Mouse (Mus musculus) midbrain, embryonic 16.5 days (tissue): ENCODE results near the gene Rhobtb1. TPM values are rescaled to one million over a fixed set of nuclear protein-coding genes. Genes with fewer than 3 reads are reported as not detected.

Source experiments
- ATAC-seq: fragments of 200-750 bp; cut with Nextera tagmentation; 2 replicates; pipeline ENCODE4 v1.8.0; 2017; ENCODE audit warnings: moderate TSS enrichment
- H3K27ac ChIP-seq: fragments of 300-500 bp; sonication (generic); 2 replicates; pipeline ENCODE4 v1.5.1; 2014; ENCODE audit warnings: mild to moderate bottlenecking, low read length, mixed read lengths
- H3K27me3 ChIP-seq: fragments of 300-500 bp; sonication (generic); 2 replicates; pipeline ENCODE4 v1.6.1; 2014; ENCODE audit warnings: low read depth, low read length, mixed read lengths; ENCODE audit not compliant: control insufficient read depth, insufficient read depth
- H3K36me3 ChIP-seq: fragments of 300-500 bp; sonication (generic); 2 replicates; pipeline ENCODE4 v1.6.1; 2014; ENCODE audit warnings: mild to moderate bottlenecking, low read length, moderate library complexity, mixed read lengths; ENCODE audit not compliant: control insufficient read depth, insufficient read depth
- H3K4me1 ChIP-seq: fragments of 300-500 bp; sonication (generic); 2 replicates; pipeline ENCODE4 v1.6.1; 2014; ENCODE audit warnings: mild to moderate bottlenecking, low read length, mixed read lengths; ENCODE audit not compliant: control insufficient read depth, insufficient read depth
- H3K4me2 ChIP-seq: fragments of 300-500 bp; sonication (generic); 2 replicates; pipeline ENCODE4 v1.6.1; 2014; ENCODE audit warnings: mild to moderate bottlenecking, low read length, mixed read lengths
- H3K4me3 ChIP-seq: fragments of 300-500 bp; sonication (generic); 2 replicates; pipeline ENCODE4 v1.5.1; 2014; ENCODE audit warnings: low read depth, mild to moderate bottlenecking, low read length, moderate library complexity, mixed read lengths
- H3K9ac ChIP-seq: fragments of 300-500 bp; sonication (generic); 2 replicates; pipeline ENCODE4 v1.6.1; 2014; ENCODE audit warnings: low read depth, low read length, mixed read lengths
- H3K9me3 ChIP-seq: fragments of 300-500 bp; sonication (generic); replicated peaks from 2 replicates; pipeline ENCODE4 v1.6.1; 2014; ENCODE audit warnings: mild to moderate bottlenecking, low read length, mixed read lengths; ENCODE audit not compliant: control insufficient read depth, poor library complexity, severe bottlenecking
- WGBS: fragments of 180-500 bp; shearing (Covaris S2); extraction: QIAGEN DNeasy Blood & Tissue Kit; methylation state at CpG from one replicate; pipeline ENCODE4 v1.1.7; 2014; 5-methylcytosine and 5-hydroxymethylcytosine counted together
- polyA plus RNA-seq: library from polyadenylated mRNA; unstranded; fragments of >200 nt; fragmentation: Nextera tagmentation; extraction: Ambion mirVana; gene quantifications from 2 replicates; pipeline ENCODE4 v1.2.1, GENCODE M21; 2015

The Rhobtb1 gene
- polyA plus RNA-seq, 1 experiment from 2014 or later = 16.9 TPM

GRCm38 (mm10) chr10:69259929-69260328, 108.7 kb downstream of the Rhobtb1 start:
- Histone ChIP-seq H3K4me3 (no peak overlapping the region), H3K9ac (no peak overlapping the region), H3K4me2 (no peak overlapping the region), H3K4me1 (peaks cover 6% of the 10 kb centered on the region; the same call in 1 of the 2 replicates), H3K27ac (no peak overlapping the region), H3K9me3 (no peaks in the 10 kb centered on the region), H3K27me3 (no peaks in the 10 kb centered on the region), H3K36me3 (no peaks in the 10 kb centered on the region)
- ATAC-seq = no peak
- 92% methylated on average over 8 of the region's 8 CpGs for WGBS

DNA sequence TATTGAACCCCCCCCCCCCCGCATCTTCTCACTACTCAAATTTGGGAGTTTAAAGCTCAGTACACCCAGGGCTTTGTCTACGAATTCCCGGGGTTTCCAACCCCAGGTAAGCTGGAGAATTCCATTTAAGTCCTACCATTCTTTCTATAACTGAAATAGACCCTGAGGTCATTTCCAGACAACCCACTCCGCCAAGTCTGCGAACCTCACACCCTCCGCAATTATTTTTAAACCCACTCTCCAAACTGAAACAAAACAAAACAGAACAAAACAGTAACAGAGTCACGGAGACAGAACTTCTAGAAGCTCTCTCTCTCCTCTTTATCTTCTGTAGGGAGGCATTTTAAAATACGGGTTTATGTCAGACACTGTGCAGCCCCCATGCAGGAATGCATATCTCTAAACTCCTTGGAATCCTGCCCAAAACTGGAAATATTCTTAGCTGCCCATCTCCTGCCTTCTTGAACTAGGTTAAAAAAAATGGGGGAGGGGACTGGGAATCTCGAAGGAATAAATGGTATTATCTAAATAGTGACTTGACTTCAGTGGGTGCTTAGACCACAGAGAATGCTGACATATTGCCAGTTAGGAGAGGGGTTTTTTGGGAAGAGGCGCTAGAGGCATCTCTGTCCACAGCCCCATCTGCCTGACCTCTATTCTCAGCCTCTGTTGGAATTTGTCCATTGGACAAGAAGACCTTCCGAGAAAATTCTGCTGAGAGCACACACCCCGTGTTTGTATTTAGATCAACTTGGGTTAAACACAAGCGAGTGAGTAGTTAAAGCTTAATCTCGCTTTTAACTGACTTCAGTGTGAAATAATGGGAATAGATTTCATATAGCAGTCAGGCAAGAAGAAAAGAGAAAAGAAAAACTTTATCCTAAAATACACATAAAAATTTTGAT, 111.9 kb downstream of the Rhobtb1 start:
- H3K4me3 ChIP-seq = no peak overlapping the region
- H3K9me3 ChIP-seq = no peaks in the 10 kb centered on the region
- H3K4me1 ChIP-seq = peaks cover 6% of the 10 kb centered on the region; the same call in 1 of the 2 replicates
- no peak overlapping the region for H3K4me2 ChIP-seq
- WGBS = 75% methylated on average over 14 of the region's 14 CpGs
- no peak overlapping the region for H3K27ac ChIP-seq
- no peaks in the 10 kb centered on the region for H3K27me3 ChIP-seq
- H3K9ac ChIP-seq = no peak overlapping the region
- H3K36me3 ChIP-seq = no peaks in the 10 kb centered on the region
- ATAC-seq = no peak

DNA sequence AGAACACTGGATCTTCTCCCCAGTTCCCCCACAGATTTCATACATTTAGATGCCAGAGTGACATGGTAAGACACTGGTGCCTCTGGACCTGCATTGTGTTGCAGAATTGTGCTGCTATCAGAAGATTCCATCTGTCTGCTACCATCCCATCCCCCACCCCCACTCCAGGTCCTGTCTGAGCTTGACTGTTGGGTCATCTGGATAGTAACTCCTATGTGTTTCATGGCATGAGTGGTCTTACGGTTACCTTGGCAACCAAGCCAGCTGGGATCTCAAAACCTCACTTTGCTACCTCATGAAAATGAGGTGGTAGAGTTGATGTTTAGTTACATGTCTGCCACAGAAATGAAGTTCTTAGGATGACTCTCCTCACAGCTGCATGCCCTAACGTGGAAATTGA, 112.7 kb downstream of the Rhobtb1 start:
- H3K27me3 ChIP-seq = no peaks in the 10 kb centered on the region
- H3K4me3 ChIP-seq = no peak overlapping the region
- H3K9me3 ChIP-seq = no peaks in the 10 kb centered on the region
- no peak overlapping the region; the same call in 1 of the 2 replicates for H3K27ac ChIP-seq
- no peaks in the 10 kb centered on the region for H3K36me3 ChIP-seq
- H3K4me2 ChIP-seq = no peak overlapping the region
- no peak overlapping the region for H3K9ac ChIP-seq
- 67% methylated on average over 2 of the region's 2 CpGs for WGBS
- H3K4me1 ChIP-seq = peaks cover 6% of the 10 kb centered on the region; the same call in 1 of the 2 replicates
- ATAC-seq = no peak

- Histone ChIP-seq H3K27me3 (no peaks in the 10 kb centered on the region), H3K9ac (no peak overlapping the region), H3K4me2 (no peak overlapping the region), H3K36me3 (peaks cover 7% of the 10 kb centered on the region), H3K4me1 (peaks cover 6% of the 10 kb centered on the region; the same call in 1 of the 2 replicates), H3K27ac (no peak overlapping the region), H3K9me3 (no peaks in the 10 kb centered on the region), H3K4me3 (no peak overlapping the region)
- 89% methylated on average over 15 of the region's 15 CpGs for WGBS
- no peak for ATAC-seq
Observed at GRCm38 (mm10) chr10:69265421-69265820, 114.2 kb downstream of the Rhobtb1 start.

- 23% methylated on average over 10 of the region's 10 CpGs for WGBS
- Histone ChIP-seq H3K4me3 (no peak overlapping the region), H3K9ac (no peak overlapping the region), H3K27ac (no peak overlapping the region), H3K9me3 (no peaks in the 10 kb centered on the region), H3K36me3 (peaks cover 13% of the 10 kb centered on the region), H3K4me2 (no peak overlapping the region), H3K27me3 (no peaks in the 10 kb centered on the region), H3K4me1 (peaks cover 5% of the 10 kb centered on the region; the same call in 1 of the 2 replicates)
- no peak for ATAC-seq
Observed at GRCm38 (mm10) chr10:69268061-69268643, 116.9 kb downstream of the Rhobtb1 start.

DNA sequence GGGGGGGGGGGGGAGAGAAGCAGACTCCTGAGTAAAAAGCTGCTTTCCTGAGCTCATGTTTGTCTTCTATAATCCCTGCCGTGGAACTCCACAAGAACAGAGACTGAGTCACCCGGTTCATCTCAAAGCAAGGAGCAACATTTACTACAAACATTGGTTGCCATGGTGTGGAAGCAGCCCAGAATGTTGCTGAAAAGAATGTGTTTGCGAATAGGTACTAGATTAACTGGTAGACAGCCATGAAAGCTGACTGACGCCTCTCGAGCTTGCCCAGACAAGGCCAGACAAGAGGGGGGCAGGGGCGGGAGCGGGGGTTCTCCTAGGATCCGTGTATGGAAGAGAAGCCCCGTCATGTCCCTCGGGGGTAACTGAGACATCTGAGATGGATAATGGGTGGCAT, 120.2 kb downstream of the Rhobtb1 start:
- Histone ChIP-seq H3K9ac (no peak overlapping the region), H3K9me3 (no peaks in the 10 kb centered on the region), H3K36me3 (peaks cover 13% of the 10 kb centered on the region), H3K27ac (no peak overlapping the region), H3K27me3 (no peaks in the 10 kb centered on the region), H3K4me1 (no peaks in the 10 kb centered on the region), H3K4me3 (no peak overlapping the region), H3K4me2 (no peak overlapping the region)
- WGBS = 41% methylated on average over 10 of the region's 10 CpGs
- ATAC-seq = no peak

DNA sequence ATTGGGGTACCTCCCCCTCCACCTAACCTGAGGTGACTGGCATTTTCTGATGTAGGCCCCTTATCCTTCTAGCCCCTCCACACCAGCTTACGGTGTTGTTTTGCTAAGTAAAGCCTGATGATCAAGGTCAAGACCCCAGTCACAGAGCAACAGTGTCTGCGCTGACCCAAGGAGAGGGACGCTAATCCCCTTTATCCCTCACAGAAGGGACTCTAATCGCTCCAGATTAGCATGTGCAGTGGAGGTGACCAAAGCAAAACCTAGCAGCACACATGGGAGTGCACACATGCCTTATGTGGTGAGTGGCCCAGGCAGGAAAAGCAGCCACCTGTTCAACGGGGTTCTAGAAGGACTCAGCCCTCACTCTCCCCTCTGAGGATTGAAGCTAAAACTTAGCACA, 123.0 kb downstream of the Rhobtb1 start:
- no peaks in the 10 kb centered on the region for H3K27me3 ChIP-seq

DNA sequence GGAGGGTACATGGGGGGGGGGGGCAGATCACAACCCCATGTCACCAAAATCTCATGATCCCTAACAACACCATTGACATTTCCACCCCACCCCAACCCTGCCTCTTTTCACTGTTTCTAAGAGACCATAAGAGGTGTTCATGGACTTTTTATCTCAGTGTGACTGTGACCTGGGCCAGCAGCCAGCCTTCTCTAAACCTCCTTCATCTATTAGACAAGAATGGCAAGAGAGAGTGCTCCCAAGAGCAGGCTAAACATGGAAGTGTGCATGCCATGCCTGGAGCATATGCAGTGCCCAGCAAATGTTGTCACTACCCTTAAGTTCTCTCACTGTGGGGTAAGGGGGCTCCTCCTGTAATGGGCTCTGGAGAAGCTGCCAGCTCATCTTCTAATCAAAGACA, 123.5 kb downstream of the Rhobtb1 start:
- Histone ChIP-seq H3K4me3 (no peak overlapping the region), H3K4me1 (no peaks in the 10 kb centered on the region), H3K9me3 (no peaks in the 10 kb centered on the region), H3K27ac (no peak overlapping the region), H3K4me2 (no peak overlapping the region), H3K36me3 (peaks cover 13% of the 10 kb centered on the region), H3K27me3 (no peaks in the 10 kb centered on the region), H3K9ac (no peak overlapping the region)
- ATAC-seq = no peak

More for the DNA sequence above, 123.0 kb downstream of the Rhobtb1 start:
- no peak overlapping the region for H3K4me3 ChIP-seq
- H3K4me2 ChIP-seq = no peak overlapping the region
- H3K4me1 ChIP-seq = no peaks in the 10 kb centered on the region
- H3K27ac ChIP-seq = no peak overlapping the region
- 13% methylated on average over 5 of the region's 5 CpGs for WGBS
- peaks cover 13% of the 10 kb centered on the region for H3K36me3 ChIP-seq
- no peak overlapping the region for H3K9ac ChIP-seq
- ATAC-seq = no peak
- no peaks in the 10 kb centered on the region for H3K9me3 ChIP-seq
